Mouse (Mus musculus) testis, adult 10 weeks (tissue): Measurements from ENCODE around the gene Psmd14. TPM values are rescaled to one million over a fixed set of nuclear protein-coding genes. Genes with fewer than 3 reads are reported as not detected.

Experiments used
- polyA plus RNA-seq: library from polyadenylated mRNA; stranded (reverse); fragments of 350-450 nt; fragmentation: Illumina TruSeq; extraction: RNeasy Lipid Tissue Mini Kit (QIAGEN cat#74804); gene quantifications from one replicate; pipeline ENCODE4 v1.2.3, GENCODE M21; 2014; ENCODE audit warnings: low read depth, low replicate concordance

Psmd14 gene
- 183 TPM for polyA plus RNA-seq

DNA sequence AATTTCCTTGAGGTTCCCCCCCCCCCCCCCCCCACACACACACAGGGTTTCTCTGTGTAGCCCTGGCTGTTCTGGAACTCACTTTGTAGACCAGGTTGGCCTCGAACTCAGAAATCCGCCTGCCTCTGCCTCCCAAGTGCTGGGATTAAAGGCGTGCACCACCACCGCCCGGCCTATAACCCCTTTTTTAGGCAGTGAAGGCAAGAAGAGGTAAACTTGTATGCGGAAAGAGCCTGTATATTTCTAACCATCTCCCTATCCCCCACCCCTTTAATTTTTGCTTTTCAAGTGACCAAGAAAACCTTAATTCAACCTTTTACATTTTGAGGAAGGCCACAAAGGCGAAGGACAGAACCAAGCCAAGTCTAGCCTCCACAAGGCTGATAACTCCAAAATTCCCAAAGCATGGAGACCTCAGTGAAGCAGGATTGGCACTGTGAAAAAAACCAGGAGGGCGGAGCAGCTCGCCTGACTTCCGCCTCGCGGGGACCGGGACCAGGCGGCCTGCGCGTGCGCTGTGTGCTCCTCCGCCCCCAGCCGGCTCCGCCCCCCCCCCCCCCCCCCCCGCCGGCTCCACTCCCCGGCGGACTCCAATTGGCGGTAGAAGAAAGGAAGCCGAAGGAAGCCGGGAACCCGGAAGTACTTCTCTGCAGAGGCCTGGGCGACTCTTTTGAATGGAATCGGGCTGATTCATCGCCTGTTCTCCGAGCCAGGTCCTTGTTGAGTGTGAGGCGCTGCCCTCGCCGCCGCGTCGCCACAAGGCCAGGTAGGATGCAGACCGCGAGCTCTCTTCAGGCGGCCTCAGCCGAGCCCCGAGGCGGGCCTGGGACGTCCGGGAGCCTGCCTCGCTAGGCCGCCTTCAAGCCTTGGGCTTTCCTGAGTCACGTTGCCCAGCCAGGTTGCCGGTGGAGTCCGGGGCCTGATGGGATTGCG lies at the start of gene Psmd14:
TSS of gene Psmd14 (plus strand) at position 587 of the 933 bp plus-strand sequence.

GRCm38 (mm10) chr2:61802656-61803251 lies 91.3 kb downstream of the Psmd14 start, which contains the start of gene Tbr1:
Gene Tbr1, plus strand, starts transcription at chr2:61802930.

Other genes starting within 250 kb of the Psmd14 start
- 48.9 TPM for gene Tank, start 133.1 kb upstream of the Psmd14 start, polyA plus RNA-seq
- 1.2 TPM for gene Tbr1, start 91.2 kb downstream of the Psmd14 start, polyA plus RNA-seq